25 mouse cellular contexts compared by ENCODE assay signal in the genomic region with DNA sequence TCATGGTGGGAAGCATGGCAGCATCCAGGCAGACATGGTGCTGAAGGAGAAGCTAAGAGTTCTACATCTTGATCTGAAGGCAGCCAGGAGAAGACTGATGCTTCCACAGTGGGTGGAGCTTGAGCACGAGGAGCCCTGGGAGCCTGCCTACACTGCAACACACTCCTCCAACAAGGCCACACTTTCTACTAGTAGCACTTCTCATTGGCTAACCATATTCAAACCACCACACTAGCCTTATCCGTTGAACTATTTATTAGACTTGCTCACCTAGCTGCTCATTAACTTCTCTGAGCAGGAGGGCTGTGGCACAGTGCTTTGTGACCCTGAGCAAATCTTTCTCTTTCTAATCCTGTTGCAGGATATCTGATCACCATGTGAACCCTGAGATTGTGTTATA. TPM values are rescaled to one million over a fixed set of nuclear protein-coding genes. Genes with fewer than 3 reads are reported as not detected.
DNase-seq lines count a peak whose midpoint lies in the region; ATAC-seq and TF ChIP-seq lines count a peak whose summit lies in the region.
"Had no signal": no experiment of that assay in that cellular context is flagged by ENCODE, and none has a peak within 500 bp of the region (broad histone marks: within the 10 kb centered on the region; RNA-seq: fewer than 3 reads in every experiment).

No protein-coding gene starts in this region.

- no peak overlapping the region for H3K4me2 ChIP-seq in heart, embryonic 11.5 days
- H3K4me2 ChIP-seq in kidney, embryonic 16.5 days (replicated peaks; ENCODE audit: low read depth, low read length): no peak overlapping the region
- H3K4me2 ChIP-seq in kidney, postnatal 0 days (ENCODE audit: low read length): no peak overlapping the region
- H3K4me2 ChIP-seq: forebrain, embryonic 13.5 days; heart, embryonic 15.5 days; hindbrain, embryonic 14.5 days had no signal

- H3K4me1 ChIP-seq in heart, embryonic 11.5 days (ENCODE audit: control insufficient read depth, insufficient read depth, low read length): no peaks in the 10 kb centered on the region
- H3K4me1 ChIP-seq in kidney, embryonic 16.5 days (ENCODE audit: insufficient read depth, low read length): no peaks in the 10 kb centered on the region
- H3K4me1 ChIP-seq in kidney, postnatal 0 days (replicated peaks; ENCODE audit: insufficient read depth, low read length): no peaks in the 10 kb centered on the region
- H3K4me1 ChIP-seq: embryonic facial prominence, embryonic 10.5 days; forebrain, embryonic 13.5 days; heart, embryonic 10.5 days; heart, embryonic 15.5 days; hindbrain, embryonic 10.5 days had no signal

- no peak for ATAC-seq in heart, embryonic 11.5 days (replicated peaks; ENCODE audit: insufficient number of reproducible peaks, low FRiP score, low TSS enrichment)
- ATAC-seq in kidney, embryonic 16.5 days (ENCODE audit: low FRiP score, low TSS enrichment): no peak
- peak; percentile 59; the same call in 1 of the 2 replicates for ATAC-seq in kidney, postnatal 0 days (replicated peaks; ENCODE audit: low FRiP score, low read depth)
- no peak for ATAC-seq in megakaryocyte-erythroid progenitor cell, adult 5-6 weeks (replicated peaks; ENCODE audit: low FRiP score, low TSS enrichment, poor library complexity, severe bottlenecking)
- ATAC-seq: forebrain, embryonic 13.5 days; forebrain, postnatal 0 days had no signal

- H3K27me3 ChIP-seq in heart, embryonic 11.5 days (ENCODE audit: control insufficient read depth, insufficient read depth, low read length): no peaks in the 10 kb centered on the region
- no peaks in the 10 kb centered on the region for H3K27me3 ChIP-seq in kidney, embryonic 16.5 days (ENCODE audit: insufficient read depth, low read length)
- no peaks in the 10 kb centered on the region for H3K27me3 ChIP-seq in kidney, postnatal 0 days (ENCODE audit: insufficient read depth, low read length)
- H3K27me3 ChIP-seq: forebrain, embryonic 13.5 days; heart, embryonic 15.5 days had no signal

- 72% methylated on average over 2 of the region's 2 CpGs for WGBS in heart, embryonic 11.5 days (ENCODE audit: insufficient replicate concordance)
- WGBS in kidney, embryonic 16.5 days: 57% methylated on average over 2 of the region's 2 CpGs
- WGBS in kidney, postnatal 0 days: 51% methylated on average over 2 of the region's 2 CpGs

- H3K36me3 ChIP-seq in heart, embryonic 11.5 days (ENCODE audit: control insufficient read depth, insufficient read depth, low read length): no peaks in the 10 kb centered on the region
- no peaks in the 10 kb centered on the region for H3K36me3 ChIP-seq in kidney, embryonic 16.5 days (ENCODE audit: insufficient read depth, low read length)
- no peaks in the 10 kb centered on the region for H3K36me3 ChIP-seq in kidney, postnatal 0 days (ENCODE audit: insufficient read depth, low read length)
- H3K36me3 ChIP-seq: embryonic facial prominence, embryonic 10.5 days; heart, embryonic 10.5 days; heart, embryonic 15.5 days; hindbrain, embryonic 10.5 days had no signal

- no peak overlapping the region for H3K4me3 ChIP-seq in heart, embryonic 11.5 days (ENCODE audit: low read depth, low read length)
- H3K4me3 ChIP-seq in kidney, embryonic 16.5 days (ENCODE audit: low read length): no peak overlapping the region
- no peak overlapping the region for H3K4me3 ChIP-seq in kidney, postnatal 0 days (replicated peaks; ENCODE audit: low read depth, low read length)
- H3K4me3 ChIP-seq: embryonic facial prominence, embryonic 10.5 days; forebrain, embryonic 13.5 days; heart, embryonic 10.5 days; heart, embryonic 15.5 days; hindbrain, embryonic 10.5 days had no signal

- no peaks in the 10 kb centered on the region for H3K9me3 ChIP-seq in heart, embryonic 11.5 days (replicated peaks; ENCODE audit: control insufficient read depth, low read length)
- no peaks in the 10 kb centered on the region for H3K9me3 ChIP-seq in kidney, embryonic 16.5 days (ENCODE audit: low read length)
- H3K9me3 ChIP-seq in kidney, postnatal 0 days (replicated peaks; ENCODE audit: low read length): no peaks in the 10 kb centered on the region
- H3K9me3 ChIP-seq: embryonic facial prominence, embryonic 10.5 days; forebrain, embryonic 13.5 days; heart, embryonic 10.5 days; heart, embryonic 15.5 days; hindbrain, embryonic 10.5 days had no signal

- no peak overlapping the region for H3K9ac ChIP-seq in heart, embryonic 11.5 days (ENCODE audit: low read depth, low read length)
- no peak overlapping the region for H3K9ac ChIP-seq in kidney, embryonic 16.5 days (replicated peaks; ENCODE audit: low read length)
- H3K9ac ChIP-seq in kidney, postnatal 0 days (ENCODE audit: low read depth, low read length): no peak overlapping the region
- H3K9ac ChIP-seq: forebrain, embryonic 13.5 days; forebrain, postnatal 0 days; heart, embryonic 15.5 days; hindbrain, embryonic 14.5 days had no signal

- DNase-seq in heart, adult 11 months: peak; percentile 40
- peak; percentile 73 for DNase-seq in kidney, adult 9 months
- DNase-seq in kidney, postnatal 0 days (ENCODE audit: low spot score): no peak
- no peak for DNase-seq in cerebellum, postnatal 25 days
- DNase-seq in urinary bladder, adult 18-20 months (ENCODE audit: low spot score in 2 of 2): no peak
- DNase-seq: adrenal gland, postnatal 10 days; cerebellum, adult 11 months; cerebellum, adult 9-10 months; cerebellum, postnatal 36 days; forebrain, postnatal 0 days; gastrocnemius, postnatal 14 days; heart, adult 18-20 months; heart, postnatal 14 days had no signal

- TF ChIP-seq CTCF in kidney, postnatal 0 days (IDR thresholded peaks at IDR 0.05; ENCODE audit: low read depth): no peak

- no peak overlapping the region for H3K27ac ChIP-seq in heart, embryonic 11.5 days (ENCODE audit: low read depth, low read length)
- H3K27ac ChIP-seq in kidney, embryonic 16.5 days (ENCODE audit: low read length): no peak overlapping the region
- H3K27ac ChIP-seq in kidney, postnatal 0 days: no peak overlapping the region
- H3K27ac ChIP-seq: embryonic facial prominence, embryonic 10.5 days; forebrain, embryonic 13.5 days; heart, embryonic 10.5 days; heart, embryonic 15.5 days; hindbrain, embryonic 10.5 days; hindbrain, embryonic 14.5 days had no signal

RNA-seq across cellular contexts. Expression of gene Gbgt1, which starts 12.8 kb away (rescaled TPM):
- 0.17 and 0.27 TPM in 2 replicates for polyA plus RNA-seq in heart, embryonic 11.5 days (2014; fragmentation: Nextera tagmentation; extraction: Ambion mirVana)
- polyA plus RNA-seq in kidney, embryonic 16.5 days (2015; fragmentation: Nextera tagmentation; extraction: Ambion mirVana): 5.5 and 6.3 TPM in 2 replicates
- 2.4 and 3.8 TPM in 2 replicates for polyA plus RNA-seq in kidney, postnatal 0 days (2015; fragmentation: Nextera tagmentation; extraction: Ambion mirVana)
- total RNA-seq in megakaryocyte-erythroid progenitor cell, adult 5-6 weeks (2014; fragmentation: Nextera tagmentation): not detected in 2 replicates
- not detected in 2 replicates for total RNA-seq in megakaryocyte-erythroid progenitor cell, adult 5-6 weeks (2017)
- total RNA-seq: MEL had no signal
- polyA plus RNA-seq: C2C12; forebrain, embryonic 13.5 days had no signal

RNA-seq across cellular contexts. Expression of gene Mrps2, which starts 16.0 kb away (rescaled TPM):
- polyA plus RNA-seq in heart, embryonic 11.5 days (2014; fragmentation: Nextera tagmentation; extraction: Ambion mirVana): 60.6 and 63.9 TPM in 2 replicates
- polyA plus RNA-seq in kidney, embryonic 16.5 days (2015; fragmentation: Nextera tagmentation; extraction: Ambion mirVana): 70.8 and 74.2 TPM in 2 replicates
- polyA plus RNA-seq in kidney, postnatal 0 days (2015; fragmentation: Nextera tagmentation; extraction: Ambion mirVana): 51.9 and 54.1 TPM in 2 replicates
- total RNA-seq in megakaryocyte-erythroid progenitor cell, adult 5-6 weeks (2014; fragmentation: Nextera tagmentation): 48.2 and 49.4 TPM in 2 replicates
- total RNA-seq in megakaryocyte-erythroid progenitor cell, adult 5-6 weeks (2017): 35.3 and 37.8 TPM in 2 replicates

RNA-seq across cellular contexts. Expression of gene 1700007K13Rik, which starts 17.7 kb away (rescaled TPM):
- polyA plus RNA-seq in heart, embryonic 11.5 days (2014; fragmentation: Nextera tagmentation; extraction: Ambion mirVana): 0.40 TPM in 1 of 2 replicates, not detected in the other
- 0.22 and 0.94 TPM in 2 replicates for polyA plus RNA-seq in kidney, embryonic 16.5 days (2015; fragmentation: Nextera tagmentation; extraction: Ambion mirVana)
- 0.22 and 0.49 TPM in 2 replicates for polyA plus RNA-seq in kidney, postnatal 0 days (2015; fragmentation: Nextera tagmentation; extraction: Ambion mirVana)
- not detected in 2 replicates for total RNA-seq in megakaryocyte-erythroid progenitor cell, adult 5-6 weeks (2014; fragmentation: Nextera tagmentation)
- not detected in 2 replicates for total RNA-seq in megakaryocyte-erythroid progenitor cell, adult 5-6 weeks (2017)
- total RNA-seq: gastrocnemius, adult 18-20 months; heart, postnatal 14 days; MEL had no signal

RNA-seq across cellular contexts. Expression of gene Gm10134, which starts 22.0 kb away (rescaled TPM):
- not detected in 2 replicates for polyA plus RNA-seq in heart, embryonic 11.5 days (2014; fragmentation: Nextera tagmentation; extraction: Ambion mirVana)
- 8.3 and 9.8 TPM in 2 replicates for polyA plus RNA-seq in kidney, embryonic 16.5 days (2015; fragmentation: Nextera tagmentation; extraction: Ambion mirVana)
- 10.2 and 11.1 TPM in 2 replicates for polyA plus RNA-seq in kidney, postnatal 0 days (2015; fragmentation: Nextera tagmentation; extraction: Ambion mirVana)
- total RNA-seq in megakaryocyte-erythroid progenitor cell, adult 5-6 weeks (2014; fragmentation: Nextera tagmentation): not detected in 2 replicates
- not detected in 2 replicates for total RNA-seq in megakaryocyte-erythroid progenitor cell, adult 5-6 weeks (2017)
- total RNA-seq: forebrain, postnatal 0 days; MEL had no signal
- polyA plus RNA-seq: C2C12; embryonic facial prominence, embryonic 10.5 days; heart, embryonic 10.5 days; hindbrain, embryonic 10.5 days had no signal

RNA-seq across cellular contexts. Expression of gene Ralgds, which starts 29.1 kb away (rescaled TPM):
- 12.2 and 12.5 TPM in 2 replicates for polyA plus RNA-seq in heart, embryonic 11.5 days (2014; fragmentation: Nextera tagmentation; extraction: Ambion mirVana)
- 24.7 and 28.7 TPM in 2 replicates for polyA plus RNA-seq in kidney, embryonic 16.5 days (2015; fragmentation: Nextera tagmentation; extraction: Ambion mirVana)
- polyA plus RNA-seq in kidney, postnatal 0 days (2015; fragmentation: Nextera tagmentation; extraction: Ambion mirVana): 16.0 and 18.1 TPM in 2 replicates
- 1.7 and 5.5 TPM in 2 replicates for total RNA-seq in megakaryocyte-erythroid progenitor cell, adult 5-6 weeks (2014; fragmentation: Nextera tagmentation)
- total RNA-seq in megakaryocyte-erythroid progenitor cell, adult 5-6 weeks (2017): 0.56 and 0.88 TPM in 2 replicates

Comparison
In these comparisons a context has a peak if more than half of its experiments do, and no peak if none do; other contexts are left out.
1. DNase-seq: peak in heart, adult 11 months (single experiment) and kidney, adult 9 months (single experiment); none in kidney, postnatal 0 days (single experiment), cerebellum, postnatal 25 days (0 of 2) and urinary bladder, adult 18-20 months (0 of 2).